Mouse (Mus musculus) cerebellum, adult 9-11 months (tissue): Measurements from ENCODE around the gene Spns1.

ENCODE experiments used
- DNase-seq: peaks from one replicate; pipeline ENCODE4 v3.0.0; 2022

Spns1 gene

GRCm38 (mm10) chr7:126368367-126368766, 8.9 kb downstream of the Spns1 start:
- no peak for DNase-seq

- DNase-seq: no peak
Observed at GRCm38 (mm10) chr7:126367636-126368035, 9.6 kb downstream of the Spns1 start.

- no peak for DNase-seq
Observed at GRCm38 (mm10) chr7:126363038-126363437, 14.2 kb downstream of the Spns1 start.

- no peak for DNase-seq
Observed at GRCm38 (mm10) chr7:126359049-126359448, 18.2 kb downstream of the Spns1 start.

- no peak for DNase-seq
Observed at GRCm38 (mm10) chr7:126358413-126358812, 18.8 kb downstream of the Spns1 start.

GRCm38 (mm10) chr7:126357838-126358237, 19.4 kb downstream of the Spns1 start:
- DNase-seq: no peak

GRCm38 (mm10) chr7:126356793-126357591, 20.3 kb downstream of the Spns1 start:
- no peak for DNase-seq

GRCm38 (mm10) chr7:126355847-126356597, 21.2 kb downstream of the Spns1 start:
- DNase-seq: no peak

GRCm38 (mm10) chr7:126354738-126355614, 22.3 kb downstream of the Spns1 start:
- no peak for DNase-seq

GRCm38 (mm10) chr7:126353994-126354365, 23.3 kb downstream of the Spns1 start:
- no peak for DNase-seq

GRCm38 (mm10) chr7:126353251-126353993, 23.8 kb downstream of the Spns1 start:
- DNase-seq: no peak

- no peak for DNase-seq
Observed at GRCm38 (mm10) chr7:126351419-126351951, 25.8 kb downstream of the Spns1 start.

GRCm38 (mm10) chr7:126350748-126351418, 26.4 kb downstream of the Spns1 start:
- DNase-seq: no peak

GRCm38 (mm10) chr7:126348293-126348692, 29.0 kb downstream of the Spns1 start:
- DNase-seq: no peak

- no peak for DNase-seq
Observed at GRCm38 (mm10) chr7:126347098-126347497, 30.2 kb downstream of the Spns1 start.

GRCm38 (mm10) chr7:126345969-126346368, 31.3 kb downstream of the Spns1 start:
- no peak for DNase-seq

GRCm38 (mm10) chr7:126345557-126345956, 31.7 kb downstream of the Spns1 start:
- DNase-seq: no peak

- DNase-seq: no peak
Observed at GRCm38 (mm10) chr7:126340896-126341295, 36.4 kb downstream of the Spns1 start.

GRCm38 (mm10) chr7:126340206-126340618, 37.0 kb downstream of the Spns1 start:
- DNase-seq: no peak

GRCm38 (mm10) chr7:126339521-126339971, 37.7 kb downstream of the Spns1 start:
- DNase-seq: no peak

- no peak for DNase-seq
Observed at GRCm38 (mm10) chr7:126338906-126339305, 38.3 kb downstream of the Spns1 start.
